Mouse (Mus musculus) bone marrow, adult 2 months (tissue): ENCODE measurements around the gene Tpi1.

Experiments used
- CTCF ChIP-seq: fragments of 200-500 bp; IDR thresholded peaks from 2 replicates; pipeline ENCODE4 v1.5.1; 2011; ENCODE audit warnings: low read length, control low read depth; ENCODE audit not compliant: control insufficient read depth, insufficient read depth
- POLR2A ChIP-seq: fragments of 200-500 bp; IDR thresholded peaks from 2 replicates; pipeline ENCODE4 v1.6.1; 2011; ENCODE audit warnings: low read depth, mild to moderate bottlenecking, control low read depth, low read length, borderline replicate concordance; ENCODE audit not compliant: control insufficient read depth

DNA sequence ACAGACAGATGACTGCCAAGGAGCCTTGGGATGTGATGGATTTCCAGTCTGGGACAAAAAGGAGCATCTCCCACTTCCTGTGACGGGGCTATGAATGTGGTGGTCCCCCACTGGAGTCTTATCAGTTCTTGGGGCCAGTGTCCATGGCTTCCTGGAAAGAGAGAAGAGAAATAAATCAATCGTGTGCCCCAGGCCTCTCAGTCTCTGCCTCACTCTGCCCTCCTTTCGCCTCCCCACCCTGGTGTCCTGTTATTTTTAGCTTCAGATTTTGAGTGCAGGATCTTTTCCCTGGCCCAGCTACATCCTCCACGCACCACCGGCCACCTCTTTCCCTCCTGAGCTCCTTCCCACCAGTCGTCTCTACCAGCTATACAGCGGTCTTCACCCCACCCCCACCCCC lies 44.1 kb downstream of the Tpi1 start:
- TF ChIP-seq POLR2A = no peak
- no peak for TF ChIP-seq CTCF
